In the genomic region with DNA sequence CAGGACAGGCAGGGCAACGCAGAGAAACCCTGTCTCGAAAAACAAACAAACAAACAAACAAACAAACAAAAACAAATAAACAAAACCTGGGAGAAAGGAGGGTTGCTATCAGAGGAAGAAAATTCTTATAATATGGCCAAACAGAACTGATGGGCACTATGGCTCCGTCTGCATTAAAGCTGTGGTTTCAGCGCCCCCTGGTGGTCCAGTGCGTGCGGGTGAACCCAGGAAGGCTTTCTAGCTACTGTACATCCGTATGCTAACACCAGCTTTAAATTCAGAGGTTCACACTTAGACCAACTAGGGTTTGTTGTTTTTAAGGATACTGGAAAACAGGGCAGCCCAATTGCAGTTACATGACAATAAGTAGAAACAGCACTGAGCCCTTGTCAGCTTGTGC, we compare ENCODE assay signal across 8 mouse cellular contexts. TPM values are rescaled to one million over a fixed set of nuclear protein-coding genes. Genes with fewer than 3 reads are reported as not detected.
DNase-seq lines count a peak whose midpoint lies in the region; ATAC-seq and TF ChIP-seq lines count a peak whose summit lies in the region.
"Had no signal": no experiment of that assay in that cellular context is flagged by ENCODE, and none has a peak within 500 bp of the region (broad histone marks: within the 10 kb centered on the region; RNA-seq: fewer than 3 reads in every experiment).

No protein-coding gene starts in this region.

- POLR2A ChIA-PET in Patski (lab: Charles Lee) = no interaction called here

- H3K27ac ChIP-seq in forebrain, embryonic 16.5 days (ENCODE audit: low read length) = no peak overlapping the region
- H3K27ac ChIP-seq in hindbrain, embryonic 16.5 days (ENCODE audit: low read depth, low read length) = no peak overlapping the region
- no peak overlapping the region for H3K27ac ChIP-seq in midbrain, embryonic 13.5 days
- H3K27ac ChIP-seq: midbrain, embryonic 12.5 days had no signal

- H3K4me3 ChIP-seq in forebrain, embryonic 16.5 days (replicated peaks; ENCODE audit: low read length) = no peak overlapping the region
- no peak overlapping the region for H3K4me3 ChIP-seq in hindbrain, embryonic 16.5 days (ENCODE audit: low read length)
- H3K4me3 ChIP-seq in midbrain, embryonic 13.5 days (replicated peaks) = no peak overlapping the region
- H3K4me3 ChIP-seq: midbrain, embryonic 12.5 days had no signal

- CTCF ChIA-PET in Patski (lab: Charles Lee) = interaction anchor here (0.7 to 2.1 kb wide), 19 partner anchors 9 to 631 kb away, joined by 3 to 16 read pairs (median 5); a partner anchor contains a TSS

- H3K4me2 ChIP-seq in forebrain, embryonic 16.5 days (ENCODE audit: low read length) = no peak overlapping the region
- H3K4me2 ChIP-seq in hindbrain, embryonic 16.5 days (ENCODE audit: low read length) = no peak overlapping the region
- no peak overlapping the region for H3K4me2 ChIP-seq in midbrain, embryonic 13.5 days (replicated peaks)
- H3K4me2 ChIP-seq: midbrain, embryonic 12.5 days had no signal

- TF ChIP-seq CTCF in Patski (IDR thresholded peaks at IDR 0.05) = peak; percentile 95

- WGBS in forebrain, embryonic 16.5 days = 43% methylated on average over 7 of the region's 7 CpGs
- WGBS in hindbrain, embryonic 16.5 days = 41% methylated on average over 7 of the region's 7 CpGs
- WGBS in midbrain, embryonic 13.5 days = 51% methylated on average over 7 of the region's 7 CpGs

- intact Hi-C loops in left cerebral cortex, postnatal 10 days (cut with DNase I) = loop anchor here (10.0 kb wide), 1 partner anchor 661 kb away; no protein-coding TSS in a partner anchor

- DNase-seq in Patski (ENCODE audit: low read depth, low spot score) = no peak
- DNase-seq in c-Kit-positive CD71-positive TER-119-positive erythroid progenitor cells, embryonic 14.5 days (ENCODE audit: low spot score) = peak; percentile 59
- DNase-seq in left cerebral cortex, postnatal 10 days (ENCODE audit: extremely low spot score in 1 of 2, low spot score in 2 of 2) = peak; percentile 79 to 88
- DNase-seq in right cerebral cortex, postnatal 4 days = peak; percentile 98

- in situ Hi-C loops in Patski (cut with MboI; ENCODE audit: low pct_unique_long_range_greater_than_20kb) = no loop called here

- H3K36me3 ChIP-seq in forebrain, embryonic 16.5 days (ENCODE audit: control insufficient read depth, insufficient read depth) = peaks cover 24% of the 10 kb centered on the region
- peaks cover 29% of the 10 kb centered on the region for H3K36me3 ChIP-seq in hindbrain, embryonic 16.5 days (ENCODE audit: control insufficient read depth, insufficient read depth, low read length)
- H3K36me3 ChIP-seq in midbrain, embryonic 13.5 days = peaks cover 60% of the 10 kb centered on the region

- peaks cover 5% of the 10 kb centered on the region for H3K4me1 ChIP-seq in forebrain, embryonic 16.5 days (replicated peaks; ENCODE audit: control insufficient read depth, insufficient read depth, low read length)
- H3K4me1 ChIP-seq in hindbrain, embryonic 16.5 days (ENCODE audit: control insufficient read depth, insufficient read depth, low read depth, low read length) = no peaks in the 10 kb centered on the region
- H3K4me1 ChIP-seq in midbrain, embryonic 13.5 days (replicated peaks) = peaks cover 6% of the 10 kb centered on the region

- peak; percentile 84 for ATAC-seq in Patski
- peak; percentile 52; the same call in 1 of the 2 replicates for ATAC-seq in forebrain, embryonic 16.5 days
- peak; percentile 82; the same call in 1 of the 2 replicates for ATAC-seq in hindbrain, embryonic 16.5 days
- ATAC-seq in midbrain, embryonic 13.5 days = peak; percentile 57; the same call in 1 of the 2 replicates

- no peaks in the 10 kb centered on the region for H3K27me3 ChIP-seq in Patski
- no peaks in the 10 kb centered on the region for H3K27me3 ChIP-seq in forebrain, embryonic 16.5 days (replicated peaks; ENCODE audit: control insufficient read depth, insufficient read depth, low read length)
- H3K27me3 ChIP-seq in hindbrain, embryonic 16.5 days (replicated peaks; ENCODE audit: control insufficient read depth, insufficient read depth, low read length) = no peaks in the 10 kb centered on the region
- H3K27me3 ChIP-seq in midbrain, embryonic 13.5 days = no peaks in the 10 kb centered on the region
- H3K27me3 ChIP-seq: midbrain, embryonic 12.5 days had no signal

- no peaks in the 10 kb centered on the region for H3K9me3 ChIP-seq in forebrain, embryonic 16.5 days (ENCODE audit: control insufficient read depth, low read length)
- H3K9me3 ChIP-seq in hindbrain, embryonic 16.5 days (ENCODE audit: control insufficient read depth, low read length) = no peaks in the 10 kb centered on the region
- H3K9me3 ChIP-seq in midbrain, embryonic 13.5 days = no peaks in the 10 kb centered on the region
- H3K9me3 ChIP-seq: midbrain, embryonic 12.5 days had no signal

- no peak overlapping the region for H3K9ac ChIP-seq in forebrain, embryonic 16.5 days (replicated peaks; ENCODE audit: low read depth, low read length)
- no peak overlapping the region for H3K9ac ChIP-seq in hindbrain, embryonic 16.5 days (ENCODE audit: low read depth, low read length)
- H3K9ac ChIP-seq in midbrain, embryonic 13.5 days (replicated peaks) = no peak overlapping the region
- H3K9ac ChIP-seq: midbrain, embryonic 12.5 days had no signal

RNA-seq across cellular contexts. Expression of a gene that starts 12.2 kb away (rescaled TPM):
- polyA plus RNA-seq in Patski (2021) = 75.9 TPM
- 52.2 and 71.6 TPM in 2 replicates for polyA plus RNA-seq in forebrain, embryonic 16.5 days (2015; fragmentation: Nextera tagmentation; extraction: Ambion mirVana)
- 41.4 and 50.6 TPM in 2 replicates for polyA plus RNA-seq in hindbrain, embryonic 16.5 days (2015; fragmentation: Nextera tagmentation; extraction: Ambion mirVana)
- 10 to 100 TPM; 35.0 to 35.2 TPM for total RNA-seq in left cerebral cortex, postnatal 10 days (2021)
- 57.9 and 58.5 TPM in 2 replicates for polyA plus RNA-seq in midbrain, embryonic 13.5 days (2015; fragmentation: Nextera tagmentation; extraction: Ambion mirVana)

RNA-seq across cellular contexts. Expression of a gene that starts 59.2 kb away (rescaled TPM):
- 53.4 TPM for polyA plus RNA-seq in Patski (2021)
- polyA plus RNA-seq in forebrain, embryonic 16.5 days (2015; fragmentation: Nextera tagmentation; extraction: Ambion mirVana) = 186 and 198 TPM in 2 replicates
- polyA plus RNA-seq in hindbrain, embryonic 16.5 days (2015; fragmentation: Nextera tagmentation; extraction: Ambion mirVana) = 153 and 166 TPM in 2 replicates
- total RNA-seq in left cerebral cortex, postnatal 10 days (2021) = 10 to 100 TPM; 76.3 to 90.5 TPM
- polyA plus RNA-seq in midbrain, embryonic 13.5 days (2015; fragmentation: Nextera tagmentation; extraction: Ambion mirVana) = 173 and 176 TPM in 2 replicates
